ENCODE assay signal across 10 mouse cellular contexts in genomic region chr5:115508859-115509147, GRCm38 (mm10). TPM values are rescaled to one million over a fixed set of nuclear protein-coding genes. Genes with fewer than 3 reads are reported as not detected.
DNase-seq lines count a peak whose midpoint lies in the region; ATAC-seq and TF ChIP-seq lines count a peak whose summit lies in the region.
"Had no signal": no experiment of that assay in that cellular context is flagged by ENCODE, and none has a peak within 500 bp of the region (broad histone marks: within the 10 kb centered on the region; RNA-seq: fewer than 3 reads in every experiment).

No protein-coding gene starts in this region.

- peak; percentile 82 for DNase-seq in gastrocnemius, adult 18-20 months (ENCODE audit: low spot score)
- no peak for DNase-seq in gastrocnemius, postnatal 10 days
- no peak for DNase-seq in liver, postnatal 0 days
- DNase-seq in testis, postnatal 10 days (ENCODE audit: low spot score), result no peak
- DNase-seq in testis, postnatal 14 days (ENCODE audit: low spot score), result no peak
- no peak for DNase-seq in left cerebral cortex, adult 18-20 months (ENCODE audit: low spot score in 2 of 2)

- H3K36me3 ChIP-seq in forebrain, embryonic 16.5 days (ENCODE audit: control insufficient read depth, insufficient read depth), result no peaks in the 10 kb centered on the region
- H3K36me3 ChIP-seq in intestine, embryonic 15.5 days, result no peaks in the 10 kb centered on the region
- peaks cover 6% of the 10 kb centered on the region; the same call in 1 of the 2 replicates for H3K36me3 ChIP-seq in liver, postnatal 0 days (replicated peaks; ENCODE audit: insufficient read depth, low read length)

- 36% methylated on average over 10 of the region's 10 CpGs for whole genome bisulfite sequencing in forebrain, embryonic 16.5 days
- WGBS in intestine, embryonic 15.5 days, result 27% methylated on average over 10 of the region's 10 CpGs
- WGBS in liver, postnatal 0 days (ENCODE audit: insufficient replicate concordance), result 32% methylated on average over 10 of the region's 10 CpGs

- no peak for TF ChIP-seq EP300 in liver, postnatal 0 days (IDR thresholded peaks at IDR 0.05; ENCODE audit: low read depth)

- peak overlapping the region; percentile 89 for H3K9ac ChIP-seq in forebrain, embryonic 16.5 days (replicated peaks; ENCODE audit: low read depth, low read length)
- peak overlapping the region; percentile 93 for H3K9ac ChIP-seq in intestine, embryonic 15.5 days
- H3K9ac ChIP-seq in liver, postnatal 0 days (replicated peaks), result peak overlapping the region; percentile 89

- no peak for TF ChIP-seq CTCF in liver, postnatal 0 days (IDR thresholded peaks at IDR 0.05; ENCODE audit: low read depth)

- H3K4me1 ChIP-seq in forebrain, embryonic 16.5 days (replicated peaks; ENCODE audit: control insufficient read depth, insufficient read depth, low read length), result peaks cover 32% of the 10 kb centered on the region
- H3K4me1 ChIP-seq in intestine, embryonic 15.5 days (replicated peaks), result peaks cover 30% of the 10 kb centered on the region
- H3K4me1 ChIP-seq in liver, postnatal 0 days (ENCODE audit: insufficient read depth), result peaks cover 45% of the 10 kb centered on the region

- ATAC-seq in forebrain, embryonic 16.5 days, result no peak
- ATAC-seq in intestine, embryonic 15.5 days, result no peak
- no peak for ATAC-seq in liver, postnatal 0 days

- H3K9me3 ChIP-seq in forebrain, embryonic 16.5 days (ENCODE audit: control insufficient read depth, low read length), result no peaks in the 10 kb centered on the region
- no peaks in the 10 kb centered on the region for H3K9me3 ChIP-seq in intestine, embryonic 15.5 days
- peaks cover 2% of the 10 kb centered on the region; the same call in 1 of the 2 replicates for H3K9me3 ChIP-seq in liver, postnatal 0 days (ENCODE audit: low read length)

- H3K4me3 ChIP-seq in forebrain, embryonic 16.5 days (replicated peaks; ENCODE audit: low read length), result peak overlapping the region; percentile 84
- H3K4me3 ChIP-seq in intestine, embryonic 15.5 days (replicated peaks), result peak overlapping the region; percentile 88
- H3K4me3 ChIP-seq in liver, postnatal 0 days (ENCODE audit: low read depth, low read length), result peak overlapping the region; percentile 79

- peak overlapping the region; percentile 87 for H3K4me2 ChIP-seq in forebrain, embryonic 16.5 days (ENCODE audit: low read length)
- peak overlapping the region; percentile 75 for H3K4me2 ChIP-seq in intestine, embryonic 15.5 days (replicated peaks)
- peak overlapping the region; percentile 95 for H3K4me2 ChIP-seq in liver, postnatal 0 days (ENCODE audit: low read depth, low read length)

- H3K27me3 ChIP-seq in forebrain, embryonic 16.5 days (replicated peaks; ENCODE audit: control insufficient read depth, insufficient read depth, low read length), result no peaks in the 10 kb centered on the region
- no peaks in the 10 kb centered on the region for H3K27me3 ChIP-seq in intestine, embryonic 15.5 days (replicated peaks)
- no peaks in the 10 kb centered on the region for H3K27me3 ChIP-seq in liver, postnatal 0 days (ENCODE audit: insufficient read depth, low read length)

- H3K27ac ChIP-seq in forebrain, embryonic 16.5 days (ENCODE audit: low read length), result no peak overlapping the region
- H3K27ac ChIP-seq in intestine, embryonic 15.5 days, result peak overlapping the region; percentile 19
- H3K27ac ChIP-seq in liver, postnatal 0 days (ENCODE audit: low read depth), result peak overlapping the region; percentile 76

RNA-seq across cellular contexts. Expression of gene Pxn, which starts 2.3 kb away (rescaled TPM):
- total RNA-seq in gastrocnemius, adult 18-20 months (2021), result 10 to 100 TPM; 87.2 to 94.2 TPM
- total RNA-seq in gastrocnemius, postnatal 10 days (2021), result 100 to 1,000 TPM; 107 to 130 TPM
- polyA plus RNA-seq in forebrain, embryonic 16.5 days (2015; fragmentation: Nextera tagmentation; extraction: Ambion mirVana), result 20.6 and 22.5 TPM in 2 replicates
- polyA plus RNA-seq in intestine, embryonic 15.5 days (2015; fragmentation: Nextera tagmentation; extraction: Ambion mirVana), result 56.9 and 58.2 TPM in 2 replicates
- 14.9 and 16.3 TPM in 2 replicates for polyA plus RNA-seq in liver, postnatal 0 days (2015; fragmentation: Nextera tagmentation; extraction: Ambion mirVana)
- total RNA-seq in left cerebral cortex, adult 18-20 months (2021), result 10 to 100 TPM; 22.2 to 25.7 TPM

RNA-seq across cellular contexts. Expression of gene Sirt4, which starts 24.3 kb away (rescaled TPM):
- 10 to 100 TPM; 14.8 to 16.5 TPM for total RNA-seq in gastrocnemius, adult 18-20 months (2021)
- 10 to 100 TPM; 12.7 to 16.6 TPM for total RNA-seq in gastrocnemius, postnatal 10 days (2021)
- polyA plus RNA-seq in forebrain, embryonic 16.5 days (2015; fragmentation: Nextera tagmentation; extraction: Ambion mirVana), result 32.7 and 37.6 TPM in 2 replicates
- 18.6 and 19.8 TPM in 2 replicates for polyA plus RNA-seq in intestine, embryonic 15.5 days (2015; fragmentation: Nextera tagmentation; extraction: Ambion mirVana)
- 3.5 and 3.9 TPM in 2 replicates for polyA plus RNA-seq in liver, postnatal 0 days (2015; fragmentation: Nextera tagmentation; extraction: Ambion mirVana)
- 10 to 100 TPM; 37.1 to 37.8 TPM for total RNA-seq in left cerebral cortex, adult 18-20 months (2021)

RNA-seq across cellular contexts. Expression of gene Pla2g1b, which starts 42.7 kb away (rescaled TPM):
- total RNA-seq in gastrocnemius, adult 18-20 months (2021), result not detected
- total RNA-seq in gastrocnemius, postnatal 10 days (2021), result not detected
- polyA plus RNA-seq in forebrain, embryonic 16.5 days (2015; fragmentation: Nextera tagmentation; extraction: Ambion mirVana), result not detected in 2 replicates
- polyA plus RNA-seq in intestine, embryonic 15.5 days (2015; fragmentation: Nextera tagmentation; extraction: Ambion mirVana), result 2.1 and 2.9 TPM in 2 replicates
- polyA plus RNA-seq in liver, postnatal 0 days (2015; fragmentation: Nextera tagmentation; extraction: Ambion mirVana), result not detected in 2 replicates
- not detected for total RNA-seq in left cerebral cortex, adult 18-20 months (2021)
- total RNA-seq: CH12.LX; gastrocnemius, postnatal 4 days had no signal

RNA-seq across cellular contexts. Expression of gene Rplp0, which starts 50.5 kb away (rescaled TPM):
- 100 to 1,000 TPM; 617 to 621 TPM for total RNA-seq in gastrocnemius, adult 18-20 months (2021)
- total RNA-seq in gastrocnemius, postnatal 10 days (2021), result 100 to 1,000 TPM; 938 to 959 TPM
- 944 and 986 TPM in 2 replicates for polyA plus RNA-seq in forebrain, embryonic 16.5 days (2015; fragmentation: Nextera tagmentation; extraction: Ambion mirVana)
- polyA plus RNA-seq in intestine, embryonic 15.5 days (2015; fragmentation: Nextera tagmentation; extraction: Ambion mirVana), result 1,607 and 1,644 TPM in 2 replicates
- 793 and 822 TPM in 2 replicates for polyA plus RNA-seq in liver, postnatal 0 days (2015; fragmentation: Nextera tagmentation; extraction: Ambion mirVana)
- total RNA-seq in left cerebral cortex, adult 18-20 months (2021), result 100 to 1,000 TPM; 185 to 199 TPM

RNA-seq across cellular contexts. Expression of gene Gcn1l1, which starts 56.3 kb away (rescaled TPM):
- 10 to 100 TPM; 27.9 to 31.1 TPM for total RNA-seq in gastrocnemius, adult 18-20 months (2021)
- 10 to 100 TPM; 33.4 to 41.7 TPM for total RNA-seq in gastrocnemius, postnatal 10 days (2021)
- 44.7 and 53.6 TPM in 2 replicates for polyA plus RNA-seq in forebrain, embryonic 16.5 days (2015; fragmentation: Nextera tagmentation; extraction: Ambion mirVana)
- polyA plus RNA-seq in intestine, embryonic 15.5 days (2015; fragmentation: Nextera tagmentation; extraction: Ambion mirVana), result 31.8 and 34.7 TPM in 2 replicates
- 7.7 and 10.3 TPM in 2 replicates for polyA plus RNA-seq in liver, postnatal 0 days (2015; fragmentation: Nextera tagmentation; extraction: Ambion mirVana)
- total RNA-seq in left cerebral cortex, adult 18-20 months (2021), result 10 to 100 TPM; 62.0 to 66.4 TPM
